Mouse (Mus musculus) ZHBTc4 (cell line): Measurements from ENCODE around the gene Rnf7.

Source experiments
- DNase-seq: peaks from one replicate; pipeline ENCODE4 v3.0.0-alpha.2; 2011; ENCODE audit warnings: low read depth, low spot score

Gene Rnf7

GRCm38 (mm10) chr9:96470266-96470974 is 8.1 kb downstream of the Rnf7 start:
- DNase-seq = peak; percentile 59

GRCm38 (mm10) chr9:96469556-96470265 is 8.8 kb downstream of the Rnf7 start:
- DNase-seq = peak; percentile 81

GRCm38 (mm10) chr9:96463708-96464107 is 14.8 kb downstream of the Rnf7 start:
- DNase-seq = no peak

GRCm38 (mm10) chr9:96461607-96462006 is 16.9 kb downstream of the Rnf7 start:
- DNase-seq = peak; percentile 72

GRCm38 (mm10) chr9:96460117-96460865 is 18.2 kb downstream of the Rnf7 start:
- no peak for DNase-seq

- DNase-seq = no peak
Measured at GRCm38 (mm10) chr9:96455618-96456017, 22.9 kb downstream of the Rnf7 start.

- no peak for DNase-seq
Measured at GRCm38 (mm10) chr9:96452956-96453355, 25.5 kb downstream of the Rnf7 start.

GRCm38 (mm10) chr9:96450900-96451720 is 27.4 kb downstream of the Rnf7 start:
- DNase-seq = no peak

GRCm38 (mm10) chr9:96449514-96449913 is 29.0 kb downstream of the Rnf7 start:
- DNase-seq = no peak

GRCm38 (mm10) chr9:96445351-96445750 is 33.1 kb downstream of the Rnf7 start:
- no peak for DNase-seq

- DNase-seq = no peak
Measured at GRCm38 (mm10) chr9:96442081-96442480, 36.4 kb downstream of the Rnf7 start.

GRCm38 (mm10) chr9:96438334-96438871 is 40.1 kb downstream of the Rnf7 start:
- DNase-seq = peak; percentile 49

GRCm38 (mm10) chr9:96437805-96438333 is 40.6 kb downstream of the Rnf7 start:
- peak; percentile 86 for DNase-seq

GRCm38 (mm10) chr9:96436901-96437804 is 41.3 kb downstream of the Rnf7 start:
- no peak for DNase-seq

GRCm38 (mm10) chr9:96432575-96432974 is 45.9 kb downstream of the Rnf7 start:
- DNase-seq = no peak

- DNase-seq = no peak
Measured at GRCm38 (mm10) chr9:96431081-96431480, 47.4 kb downstream of the Rnf7 start.

- no peak for DNase-seq
Measured at GRCm38 (mm10) chr9:96428336-96429046, 50.0 kb downstream of the Rnf7 start.

GRCm38 (mm10) chr9:96424027-96424426 is 54.4 kb downstream of the Rnf7 start:
- peak; percentile 65 for DNase-seq
